Mouse (Mus musculus): Measurements from ENCODE around the gene Smc3. TPM values are rescaled to one million over a fixed set of nuclear protein-coding genes. Genes with fewer than 3 reads are reported as not detected.

The Smc3 gene
- polyA plus RNA-seq, 1 experiment, result 182 TPM

DNA sequence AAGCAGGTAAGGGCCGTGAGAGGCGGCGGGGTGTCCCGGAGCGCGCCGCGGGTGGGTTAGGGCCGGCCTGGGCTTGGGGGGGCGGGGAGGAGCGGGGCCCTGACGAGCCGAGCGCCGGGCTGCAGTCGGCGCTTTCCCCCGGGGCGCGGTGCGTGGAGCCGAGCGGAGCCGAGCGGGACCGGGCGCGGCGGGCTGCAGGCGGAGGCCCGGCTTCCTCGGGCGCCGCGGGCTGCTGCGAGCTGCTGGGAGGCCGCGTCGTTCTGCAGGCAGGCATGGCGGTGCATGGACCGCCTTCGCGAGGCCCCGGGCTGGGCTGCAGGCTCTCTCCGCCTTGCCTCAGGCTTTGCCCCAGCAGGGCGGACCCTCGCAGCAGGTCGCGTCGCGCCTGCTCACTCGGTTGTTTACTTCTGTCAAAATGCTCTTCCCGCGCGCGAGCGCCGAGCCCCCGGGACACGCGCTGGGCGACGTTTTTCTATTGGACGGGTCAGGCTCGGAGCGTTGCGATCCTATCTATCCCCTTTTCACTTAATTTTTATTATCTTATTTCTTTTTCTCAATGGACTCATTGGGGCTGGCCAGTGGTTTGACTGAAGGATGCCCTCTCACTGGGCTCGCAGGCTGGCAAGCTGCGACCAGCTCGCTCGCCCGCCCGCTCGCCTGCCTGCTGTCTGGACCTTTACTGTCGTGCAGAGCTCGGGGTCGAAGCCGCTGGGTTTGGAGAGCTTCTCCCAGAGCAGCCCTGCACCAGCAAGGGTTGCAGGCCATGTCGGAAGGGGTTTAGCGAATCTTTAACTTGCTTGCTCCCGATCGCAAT, 558 bp downstream of the Smc3 start:
- Histone ChIP-seq H3K36me3 (ENCODE audit: control insufficient read depth, insufficient read depth, low read length, poor library complexity, severe bottlenecking) (peaks cover 20% of the 10 kb centered on the region), H3K9me3 (replicated peaks; ENCODE audit: control insufficient read depth, insufficient read depth, low read length, poor library complexity, severe bottlenecking) (peaks cover 12% of the 10 kb centered on the region), H3K27ac (ENCODE audit: insufficient read depth, low read length) (peak overlapping the region; percentile 52; the same call in 1 of the 2 replicates), H3K4me1 (ENCODE audit: control insufficient read depth, insufficient read depth, low read length) (no peaks in the 10 kb centered on the region), H3K27me3 (ENCODE audit: control insufficient read depth, insufficient read depth, low read length, poor library complexity, severe bottlenecking) (no peaks in the 10 kb centered on the region), H3K9ac (ENCODE audit: low read depth, poor library complexity, severe bottlenecking) (peak overlapping the region; percentile 96), H3K4me3 (ENCODE audit: low read depth, low read length) (peak overlapping the region; percentile 95)
- no peak for TF ChIP-seq CTCF (IDR thresholded peaks at IDR 0.05; ENCODE audit: low read depth, low read length)
- no peak for TF ChIP-seq POLR2A (IDR thresholded peaks at IDR 0.05; ENCODE audit: insufficient read depth, low read length)
- no peak for TF ChIP-seq EP300 (IDR thresholded peaks at IDR 0.05; ENCODE audit: insufficient read depth, low read depth, low read length)

DNA sequence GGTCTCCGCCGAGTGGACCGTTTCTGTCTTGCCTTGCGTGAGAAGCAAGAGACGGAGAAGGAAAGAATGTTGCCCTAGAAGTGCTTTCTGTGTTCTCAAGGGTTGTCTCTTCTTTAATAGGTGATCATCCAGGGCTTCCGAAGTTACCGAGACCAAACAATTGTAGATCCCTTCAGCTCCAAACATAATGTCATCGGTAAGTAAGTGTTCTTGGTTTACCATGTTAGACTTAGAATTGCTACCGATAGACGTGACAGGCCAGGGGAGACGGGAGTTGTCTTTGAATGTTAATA, 1.1 kb downstream of the Smc3 start:
- peak overlapping the region; percentile 95 for H3K4me3 ChIP-seq (ENCODE audit: low read depth, low read length)
- peak overlapping the region; percentile 96 for H3K9ac ChIP-seq (ENCODE audit: low read depth, poor library complexity, severe bottlenecking)
- no peak overlapping the region for H3K27ac ChIP-seq (ENCODE audit: insufficient read depth, low read length)
- peaks cover 22% of the 10 kb centered on the region for H3K36me3 ChIP-seq (ENCODE audit: control insufficient read depth, insufficient read depth, low read length, poor library complexity, severe bottlenecking)
- H3K27me3 ChIP-seq (ENCODE audit: control insufficient read depth, insufficient read depth, low read length, poor library complexity, severe bottlenecking), result no peaks in the 10 kb centered on the region
- H3K4me1 ChIP-seq (ENCODE audit: control insufficient read depth, insufficient read depth, low read length), result no peaks in the 10 kb centered on the region
- H3K9me3 ChIP-seq (replicated peaks; ENCODE audit: control insufficient read depth, insufficient read depth, low read length, poor library complexity, severe bottlenecking), result peaks cover 7% of the 10 kb centered on the region
- TF ChIP-seq CTCF (IDR thresholded peaks at IDR 0.05; ENCODE audit: low read depth, low read length), result no peak
- no peak for TF ChIP-seq EP300 (IDR thresholded peaks at IDR 0.05; ENCODE audit: insufficient read depth, low read depth, low read length)
- no peak for TF ChIP-seq POLR2A (IDR thresholded peaks at IDR 0.05; ENCODE audit: insufficient read depth, low read length)

DNA sequence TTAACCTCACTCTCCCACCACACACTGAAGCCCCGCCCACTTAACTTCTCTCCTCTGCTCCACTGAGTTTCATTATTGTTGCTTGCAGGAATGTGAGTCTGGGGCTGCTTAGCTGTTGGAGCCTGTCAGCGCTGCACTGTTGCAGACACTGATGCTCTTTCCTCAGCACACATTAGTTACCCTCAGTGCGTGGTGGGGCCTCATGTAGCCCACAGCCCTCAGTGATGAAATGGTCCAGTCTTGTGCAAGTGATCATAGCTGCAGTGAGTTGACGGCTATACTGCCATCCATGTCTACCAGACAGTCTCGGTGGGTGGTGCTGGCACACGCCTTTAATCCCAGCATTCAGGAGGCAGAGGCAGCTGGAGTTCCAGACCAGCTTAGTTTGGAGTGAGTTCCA, 8.7 kb downstream of the Smc3 start:
- no peak overlapping the region for H3K27ac ChIP-seq (ENCODE audit: insufficient read depth, low read length)
- no peak overlapping the region for H3K9ac ChIP-seq (ENCODE audit: low read depth, poor library complexity, severe bottlenecking)
- H3K27me3 ChIP-seq (ENCODE audit: control insufficient read depth, insufficient read depth, low read length, poor library complexity, severe bottlenecking), result no peaks in the 10 kb centered on the region
- H3K4me3 ChIP-seq (ENCODE audit: low read depth, low read length), result no peak overlapping the region
- TF ChIP-seq EP300 (IDR thresholded peaks at IDR 0.05; ENCODE audit: insufficient read depth, low read depth, low read length) (no peak), POLR2A (IDR thresholded peaks at IDR 0.05; ENCODE audit: insufficient read depth, low read length) (no peak), CTCF (IDR thresholded peaks at IDR 0.05; ENCODE audit: low read depth, low read length) (no peak)
- H3K9me3 ChIP-seq (replicated peaks; ENCODE audit: control insufficient read depth, insufficient read depth, low read length, poor library complexity, severe bottlenecking), result no peaks in the 10 kb centered on the region
- H3K36me3 ChIP-seq (ENCODE audit: control insufficient read depth, insufficient read depth, low read length, poor library complexity, severe bottlenecking), result peaks cover 22% of the 10 kb centered on the region
- no peaks in the 10 kb centered on the region for H3K4me1 ChIP-seq (ENCODE audit: control insufficient read depth, insufficient read depth, low read length)

DNA sequence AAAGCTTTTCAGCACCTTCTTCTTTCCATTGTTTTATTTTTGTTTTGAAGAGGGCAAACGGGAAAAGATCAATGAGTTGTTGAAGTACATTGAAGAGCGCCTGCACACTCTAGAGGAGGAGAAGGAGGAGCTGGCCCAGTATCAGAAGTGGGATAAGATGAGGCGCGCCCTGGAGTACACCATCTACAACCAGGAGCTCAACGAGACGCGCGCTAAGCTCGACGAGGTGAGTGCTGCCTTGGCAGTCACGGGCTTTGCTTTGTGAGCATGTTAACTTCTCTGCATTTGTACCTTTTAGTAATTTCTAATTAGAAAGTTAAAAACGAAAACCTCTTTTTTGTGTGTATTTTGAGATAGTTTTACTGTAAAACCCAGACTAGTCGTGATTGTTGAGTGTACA, 21.5 kb downstream of the Smc3 start:
- Histone ChIP-seq H3K4me3 (ENCODE audit: low read depth, low read length) (no peak overlapping the region), H3K27ac (ENCODE audit: insufficient read depth, low read length) (no peak overlapping the region), H3K9ac (ENCODE audit: low read depth, poor library complexity, severe bottlenecking) (no peak overlapping the region), H3K36me3 (ENCODE audit: control insufficient read depth, insufficient read depth, low read length, poor library complexity, severe bottlenecking) (peaks cover 68% of the 10 kb centered on the region), H3K4me1 (ENCODE audit: control insufficient read depth, insufficient read depth, low read length) (no peaks in the 10 kb centered on the region), H3K27me3 (ENCODE audit: control insufficient read depth, insufficient read depth, low read length, poor library complexity, severe bottlenecking) (no peaks in the 10 kb centered on the region), H3K9me3 (replicated peaks; ENCODE audit: control insufficient read depth, insufficient read depth, low read length, poor library complexity, severe bottlenecking) (no peaks in the 10 kb centered on the region)
- TF ChIP-seq EP300 (IDR thresholded peaks at IDR 0.05; ENCODE audit: insufficient read depth, low read depth, low read length) (no peak), CTCF (IDR thresholded peaks at IDR 0.05; ENCODE audit: low read depth, low read length) (no peak), POLR2A (IDR thresholded peaks at IDR 0.05; ENCODE audit: insufficient read depth, low read length) (no peak)

DNA sequence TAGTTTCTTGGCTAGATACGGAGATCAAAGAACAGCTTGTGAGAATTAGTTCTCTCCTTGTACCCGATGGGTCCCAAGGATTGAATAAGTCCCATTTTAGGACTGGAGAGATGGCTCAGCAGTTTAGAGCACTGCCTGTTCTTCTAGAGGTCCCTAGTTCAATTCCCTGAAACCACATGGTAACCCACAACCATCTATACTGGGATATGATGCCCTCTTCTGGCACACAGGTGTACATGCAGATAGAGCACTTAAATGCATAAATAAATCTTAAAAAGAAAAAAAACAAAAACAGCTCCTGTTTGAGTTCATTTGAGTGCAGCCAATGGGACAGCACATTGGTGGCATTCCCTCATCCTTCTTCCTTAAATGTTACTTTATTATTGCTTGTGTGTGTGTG, 37.8 kb downstream of the Smc3 start:
- H3K9ac ChIP-seq (ENCODE audit: low read depth, poor library complexity, severe bottlenecking), result no peak overlapping the region
- H3K36me3 ChIP-seq (ENCODE audit: control insufficient read depth, insufficient read depth, low read length, poor library complexity, severe bottlenecking), result peaks cover 68% of the 10 kb centered on the region

DNA sequence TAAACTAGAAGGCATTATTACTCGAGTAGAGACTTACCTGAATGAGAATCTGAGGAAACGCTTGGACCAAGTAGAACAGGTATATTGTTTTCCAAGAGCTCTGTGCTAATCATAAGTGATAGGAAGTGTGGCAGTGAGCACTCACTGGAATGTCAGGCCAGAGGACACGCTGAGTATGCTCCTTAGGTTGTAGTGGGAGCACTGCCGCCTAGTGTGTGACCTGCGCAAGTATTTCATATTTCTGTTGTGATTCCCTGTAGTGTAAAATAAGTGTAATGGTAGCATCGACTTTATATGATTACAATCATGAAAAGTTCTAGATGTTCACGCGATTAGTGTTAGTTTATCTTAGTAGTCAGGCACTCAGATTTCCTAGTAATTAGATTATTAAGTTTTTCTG, 38.5 kb downstream of the Smc3 start:
- Histone ChIP-seq H3K36me3 (ENCODE audit: control insufficient read depth, insufficient read depth, low read length, poor library complexity, severe bottlenecking) (peaks cover 69% of the 10 kb centered on the region), H3K9me3 (replicated peaks; ENCODE audit: control insufficient read depth, insufficient read depth, low read length, poor library complexity, severe bottlenecking) (no peaks in the 10 kb centered on the region), H3K4me1 (ENCODE audit: control insufficient read depth, insufficient read depth, low read length) (no peaks in the 10 kb centered on the region), H3K27me3 (ENCODE audit: control insufficient read depth, insufficient read depth, low read length, poor library complexity, severe bottlenecking) (no peaks in the 10 kb centered on the region), H3K4me3 (ENCODE audit: low read depth, low read length) (no peak overlapping the region), H3K27ac (ENCODE audit: insufficient read depth, low read length) (no peak overlapping the region), H3K9ac (ENCODE audit: low read depth, poor library complexity, severe bottlenecking) (no peak overlapping the region)
- TF ChIP-seq POLR2A (IDR thresholded peaks at IDR 0.05; ENCODE audit: insufficient read depth, low read length) (no peak), EP300 (IDR thresholded peaks at IDR 0.05; ENCODE audit: insufficient read depth, low read depth, low read length) (no peak), CTCF (IDR thresholded peaks at IDR 0.05; ENCODE audit: low read depth, low read length) (no peak)

More for the DNA sequence above, 37.8 kb downstream of the Smc3 start:
- Histone ChIP-seq H3K4me1 (ENCODE audit: control insufficient read depth, insufficient read depth, low read length) (no peaks in the 10 kb centered on the region), H3K4me3 (ENCODE audit: low read depth, low read length) (no peak overlapping the region), H3K27me3 (ENCODE audit: control insufficient read depth, insufficient read depth, low read length, poor library complexity, severe bottlenecking) (no peaks in the 10 kb centered on the region), H3K9me3 (replicated peaks; ENCODE audit: control insufficient read depth, insufficient read depth, low read length, poor library complexity, severe bottlenecking) (no peaks in the 10 kb centered on the region), H3K27ac (ENCODE audit: insufficient read depth, low read length) (no peak overlapping the region)
- no peak for TF ChIP-seq EP300 (IDR thresholded peaks at IDR 0.05; ENCODE audit: insufficient read depth, low read depth, low read length)

Measured in ES-Bruce4 (cell line).